Mouse (Mus musculus) hindbrain, embryonic 16.5 days (tissue): Measurements from ENCODE around the gene Bzw2. TPM values are rescaled to one million over a fixed set of nuclear protein-coding genes. Genes with fewer than 3 reads are reported as not detected.

Experiments used
- polyA plus RNA-seq: library from polyadenylated mRNA; unstranded; fragments of >200 nt; fragmentation: Nextera tagmentation; extraction: Ambion mirVana; gene quantifications from 2 replicates; pipeline ENCODE4 v1.2.1, GENCODE M21; 2015

The Bzw2 gene
- polyA plus RNA-seq, 1 experiment from 2014 or later = 330 TPM

Other genes starting within 250 kb of the Bzw2 start
- 0.39 and 0.42 TPM in 2 replicates for gene Agr3, start 232.5 kb downstream of the Bzw2 start, polyA plus RNA-seq
- gene Agr2, start 165.2 kb downstream of the Bzw2 start, polyA plus RNA-seq = not detected in 2 replicates
- gene Tspan13, start 115.6 kb downstream of the Bzw2 start, polyA plus RNA-seq = 378 and 391 TPM in 2 replicates
- 78.6 and 81.0 TPM in 2 replicates for gene Ankmy2, start 966 bp downstream of the Bzw2 start, polyA plus RNA-seq
- gene Lrrc72, start 95.3 kb upstream of the Bzw2 start, polyA plus RNA-seq = not detected in 2 replicates
- 32.8 and 36.1 TPM in 2 replicates for gene Sostdc1, start 156.1 kb upstream of the Bzw2 start, polyA plus RNA-seq
- gene Ispd, start 223.4 kb upstream of the Bzw2 start, polyA plus RNA-seq = 13.6 and 13.9 TPM in 2 replicates
- gene D630036H23Rik, start 224.1 kb upstream of the Bzw2 start, polyA plus RNA-seq = 2.1 TPM in 2 replicates